Comparison of ENCODE assay signal across 8 mouse cellular contexts in genomic region chr19:5272326-5272795, GRCm38 (mm10). TPM values are rescaled to one million over a fixed set of nuclear protein-coding genes. Genes with fewer than 3 reads are reported as not detected.
A peak's percentile ranks its signal among the peaks of the same experiment; 100 is the strongest.
DNase-seq lines count a peak whose midpoint lies in the region; ATAC-seq and TF ChIP-seq lines count a peak whose summit lies in the region.

No protein-coding gene starts in this region.

- ATAC-seq in intestine, embryonic 15.5 days: peak; percentile 66

- H3K27me3 ChIP-seq in intestine, embryonic 15.5 days (replicated peaks): no peaks in the 10 kb centered on the region
- H3K27me3 ChIP-seq in liver, adult 2 months (ENCODE audit: control insufficient read depth, insufficient read depth, low read length): no peaks in the 10 kb centered on the region
- no peaks in the 10 kb centered on the region for H3K27me3 ChIP-seq in myocyte (ENCODE audit: control insufficient read depth, insufficient read depth, insufficient read length)

- H3ac ChIP-seq in myocyte (ENCODE audit: control insufficient read depth, insufficient read length): peak overlapping the region; percentile 82

- peaks cover 15% of the 10 kb centered on the region for H3K36me3 ChIP-seq in intestine, embryonic 15.5 days
- peaks cover 15% of the 10 kb centered on the region for H3K36me3 ChIP-seq in liver, adult 2 months (ENCODE audit: control insufficient read depth, insufficient read depth, low read length)
- peaks cover 19% of the 10 kb centered on the region for H3K36me3 ChIP-seq in myocyte (ENCODE audit: control insufficient read depth, insufficient read depth)

- peak overlapping the region; percentile 90 for H3K4me2 ChIP-seq in intestine, embryonic 15.5 days (replicated peaks)
- peak overlapping the region; percentile 77 for H3K4me2 ChIP-seq in myocyte (ENCODE audit: low read depth)

- no peak for TF ChIP-seq CTCF in layer of hippocampus, adult 2 months (conservative IDR thresholded peaks at IDR 0.05)
- no peak for TF ChIP-seq CTCF in liver, adult 2 months (IDR thresholded peaks at IDR 0.05; ENCODE audit: low read depth, low read length)

- H3K27ac ChIP-seq in layer of hippocampus, adult 2 months: peak overlapping the region; percentile 92
- H3K27ac ChIP-seq in intestine, embryonic 15.5 days: peak overlapping the region; percentile 87
- H3K27ac ChIP-seq in liver, adult 2 months (replicated peaks; ENCODE audit: insufficient read depth, low read depth, low read length): no peak overlapping the region

- H3K4me3 ChIP-seq in layer of hippocampus, adult 2 months: peak overlapping the region; percentile 92
- peak overlapping the region; percentile 91 for H3K4me3 ChIP-seq in intestine, embryonic 15.5 days (replicated peaks)
- H3K4me3 ChIP-seq in liver, adult 2 months (ENCODE audit: insufficient read depth, low read depth, low read length): peak overlapping the region; percentile 87
- H3K4me3 ChIP-seq in myocyte: peak overlapping the region; percentile 26

- peak overlapping the region; percentile 94 for H3K9ac ChIP-seq in intestine, embryonic 15.5 days
- H3K9ac ChIP-seq in liver, adult 2 months (ENCODE audit: low read depth, low read length): peak overlapping the region; percentile 92

- H3K9me3 ChIP-seq in intestine, embryonic 15.5 days: no peaks in the 10 kb centered on the region

- no peak for TF ChIP-seq POLR2A in liver, adult 2 months (IDR thresholded peaks at IDR 0.05; ENCODE audit: extremely low read depth, insufficient read depth, low read length)
- no peak for TF ChIP-seq POLR2A in myocyte (IDR thresholded peaks at IDR 0.05; ENCODE audit: insufficient read length, low read depth)

- 0 out of 2 replicates have a peak, but pooled peaks cover 6% of the 10 kb centered on the region for H3K79me2 ChIP-seq in liver, adult 2 months (ENCODE audit: control insufficient read depth, insufficient read depth, low read length)
- H3K79me2 ChIP-seq in myocyte (ENCODE audit: control insufficient read depth, insufficient read depth): no peaks in the 10 kb centered on the region

- intact Hi-C loops in gastrocnemius, postnatal 14 days (cut with DNase I; ENCODE audit: low total_unique reads): loop anchor here (5.0 kb wide), 1 partner anchor 75 kb away; no protein-coding TSS in a partner anchor

- WGBS in intestine, embryonic 15.5 days: under 1% methylated on average over 28 of the region's 30 CpGs
- 16% methylated on average over 28 of the region's 30 CpGs for WGBS in liver, adult 2 months

- H3K4me1 ChIP-seq in intestine, embryonic 15.5 days (replicated peaks): peaks cover 20% of the 10 kb centered on the region; the same call in 1 of the 2 replicates
- peaks cover 6% of the 10 kb centered on the region for H3K4me1 ChIP-seq in liver, adult 2 months (ENCODE audit: control insufficient read depth, insufficient read depth, low read length)

- peak in 1 of 2 experiments; percentile 21 for DNase-seq in layer of hippocampus, adult 2 months (ENCODE audit: low spot score in 2 of 2)
- no peak for DNase-seq in layer of hippocampus, adult 9-10 months (ENCODE audit: low spot score)
- peak; percentile 31 to 49 for DNase-seq in cerebellum, postnatal 4 days (ENCODE audit: low spot score in 2 of 2)
- peak; percentile 37 for DNase-seq in gastrocnemius, postnatal 14 days
- no peak for DNase-seq in liver, adult 2 months (ENCODE audit: extremely low read depth, low read depth, low spot score)
- peak; percentile 70 for DNase-seq in testis, postnatal 14 days (ENCODE audit: low spot score)

TF ChIP-seq in myocyte, 11 proteins besides CTCF, POLR2A, EP300 and RAD21:
- TF ChIP-seq CEBPB (IDR thresholded peaks at IDR 0.05; ENCODE audit: insufficient read depth, poor library complexity, severe bottlenecking) (no peak), REST (IDR thresholded peaks at IDR 0.05; ENCODE audit: insufficient read depth, insufficient read length) (no peak), E2F4 (IDR thresholded peaks at IDR 0.05; ENCODE audit: insufficient read depth) (no peak), TCF12 (IDR thresholded peaks at IDR 0.05; ENCODE audit: insufficient read depth, poor library complexity, severe bottlenecking) (no peak), MYOD1 (IDR thresholded peaks at IDR 0.05; ENCODE audit: control insufficient read depth in 1 of 3, insufficient read length in 2 of 3, low read depth in 2 of 3) (no peak), USF1 (IDR thresholded peaks at IDR 0.05; ENCODE audit: low read depth) (no peak), MYOG (IDR thresholded peaks at IDR 0.05; ENCODE audit: control insufficient read depth in 1 of 3, insufficient read depth in 1 of 3, insufficient read length in 2 of 3, low read depth in 2 of 3) (no peak), SRF (IDR thresholded peaks at IDR 0.05; ENCODE audit: control insufficient read depth, insufficient read length, low read depth) (no peak), MAX (IDR thresholded peaks at IDR 0.05; ENCODE audit: low read depth) (no peak), POLR2AphosphoS2 (IDR thresholded peaks at IDR 0.05; ENCODE audit: insufficient read length, low read depth) (no peak), TCF3 (IDR thresholded peaks at IDR 0.05; ENCODE audit: insufficient read length, low read depth) (no peak)
TF ChIP-seq in myocyte: peak in this region for 0.

RNA-seq across cellular contexts. Expression of gene Pacs1, which starts 0.6 kb away (rescaled TPM):
- 10 to 100 TPM; 56.4 to 57.4 TPM for total RNA-seq in layer of hippocampus, adult 2 months (2021)
- 1 to 10 TPM; 6.7 to 7.7 TPM for total RNA-seq in gastrocnemius, postnatal 14 days (2021)
- polyA plus RNA-seq in intestine, embryonic 15.5 days (2015; fragmentation: Nextera tagmentation; extraction: Ambion mirVana): 15.6 and 15.8 TPM in 2 replicates
- 1.1 and 3.3 TPM in 2 replicates for total RNA-seq in liver, adult 2 months (2014; rRNA removed)
- 2.4 and 3.0 TPM in 2 replicates for polyA plus RNA-seq in liver, adult 2 months (2012; rRNA removed)
- polyA plus RNA-seq in myocyte (2012; fragmentation: generic; extraction: Trizol): 6.5 TPM

RNA-seq across cellular contexts. Expression of gene Sf3b2, which starts 22.9 kb away (rescaled TPM):
- 100 to 1,000 TPM; 214 to 219 TPM for total RNA-seq in layer of hippocampus, adult 2 months (2021)
- total RNA-seq in gastrocnemius, postnatal 14 days (2021): 10 to 100 TPM; 72.1 to 72.6 TPM
- 282 and 289 TPM in 2 replicates for polyA plus RNA-seq in intestine, embryonic 15.5 days (2015; fragmentation: Nextera tagmentation; extraction: Ambion mirVana)
- 58.1 and 60.0 TPM in 2 replicates for total RNA-seq in liver, adult 2 months (2014; rRNA removed)
- polyA plus RNA-seq in liver, adult 2 months (2012; rRNA removed): 60.8 and 61.4 TPM in 2 replicates
- 109 TPM for polyA plus RNA-seq in myocyte (2012; fragmentation: generic; extraction: Trizol)

RNA-seq across cellular contexts. Expression of gene Gal3st3, which starts 25.8 kb away (rescaled TPM):
- total RNA-seq in layer of hippocampus, adult 2 months (2021): 100 to 1,000 TPM; 106 to 109 TPM
- under 1 TPM in 1 of 2 experiments, not detected in 1; 0.16 TPM for total RNA-seq in gastrocnemius, postnatal 14 days (2021)
- 2.1 and 2.4 TPM in 2 replicates for polyA plus RNA-seq in intestine, embryonic 15.5 days (2015; fragmentation: Nextera tagmentation; extraction: Ambion mirVana)
- total RNA-seq in liver, adult 2 months (2014; rRNA removed): not detected in 2 replicates
- not detected in 2 replicates for polyA plus RNA-seq in liver, adult 2 months (2012; rRNA removed)
- polyA plus RNA-seq in myocyte (2012; fragmentation: generic; extraction: Trizol): 0.05 TPM

Comparison
In these comparisons a context has a peak if more than half of its experiments do, and no peak if none do; other contexts are left out.
1. DNase-seq: peak in cerebellum, postnatal 4 days (2 of 2), gastrocnemius, postnatal 14 days (single experiment) and testis, postnatal 14 days (single experiment); none in layer of hippocampus, adult 9-10 months (single experiment) and liver, adult 2 months (single experiment).
2. H3K4me3 ChIP-seq: peak in every context shown above with its lines; median percentile 92 in layer of hippocampus, adult 2 months; 91 in intestine, embryonic 15.5 days; 87 in liver, adult 2 months; 26 in myocyte.
3. RNA of gene Pacs1, which starts 0.6 kb away (total RNA-seq): 56.4 to 57.4 TPM in layer of hippocampus, adult 2 months; 6.7 to 7.7 TPM in gastrocnemius, postnatal 14 days and 1.1 to 3.3 TPM in liver, adult 2 months; every median in the first group is over 4 times any median in the second.
4. RNA of gene Gal3st3, which starts 25.8 kb away (total RNA-seq): 106 to 109 TPM in layer of hippocampus, adult 2 months; 0.16 TPM in gastrocnemius, postnatal 14 days and not detected in liver, adult 2 months; every median in the first group is over 10 times any median in the second.